Mouse (Mus musculus) heart, adult 8-10 months (tissue): ENCODE measurements around the gene Oit1. TPM values are rescaled to one million over a fixed set of nuclear protein-coding genes. Genes with fewer than 3 reads are reported as not detected.
A peak's percentile ranks its signal among the peaks of the same experiment; 100 is the strongest.

Experiments used
- DNase-seq: peaks from one replicate; pipeline ENCODE4 v3.0.0; 2022; ENCODE audit warnings: low spot score
- total RNA-seq, 4 experiments: library from RNA; stranded (reverse); gene quantifications; 2 replicates each; pipeline ENCODE4 v1.2.4; 2022

Gene Oit1
- total RNA-seq, 4 experiments from 2014 or later, result 0.20 TPM; not detected in 3

- DNase-seq, result no peak
Observed at GRCm38 (mm10) chr14:8302687-8303086, 75.9 kb downstream of the Oit1 start.

GRCm38 (mm10) chr14:8300281-8300680 is 78.3 kb downstream of the Oit1 start:
- peak; percentile 48 for DNase-seq

Other genes with a start within 250 kb of the Oit1 start
- 100 to 1,000 TPM; 726 to 851 (median 790) TPM for gene Pdhb, start 205.7 kb downstream of the Oit1 start, total RNA-seq
- 1 to 10 TPM; 8.7 to 9.9 (median 9.3) TPM for gene Kctd6, start 164.6 kb downstream of the Oit1 start, total RNA-seq
- 1 to 10 TPM in 2 of 4 experiments, under 1 TPM in 2; 0.44 to 1.4 (median 1.1) TPM for gene Acox2, start 119.4 kb downstream of the Oit1 start, total RNA-seq
- gene Fam107a, start 60.7 kb downstream of the Oit1 start, total RNA-seq, result 1 to 10 TPM; 7.5 to 8.8 (median 8.2) TPM